9 mouse cellular contexts compared by ENCODE assay signal in the genomic region with DNA sequence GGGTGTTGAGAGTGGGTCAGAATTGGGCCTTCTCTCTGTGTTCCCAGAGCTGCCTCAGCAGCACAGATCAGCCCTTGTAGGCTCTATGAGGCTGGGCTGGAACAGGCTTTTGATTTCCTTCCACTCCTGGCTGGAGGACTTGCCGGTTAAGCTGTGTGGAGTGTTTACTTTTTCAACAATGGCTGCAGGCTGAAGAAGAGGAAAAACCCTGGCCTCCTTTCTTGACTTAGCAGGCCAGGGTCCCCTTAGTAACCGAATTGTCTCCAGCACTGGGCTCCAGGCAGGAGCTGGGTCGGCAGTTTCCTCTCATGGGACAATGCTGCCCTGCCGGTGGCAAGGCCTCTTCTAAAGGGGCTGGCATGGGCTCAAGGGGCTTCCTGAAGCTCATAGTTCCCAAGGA.
DNase-seq lines count a peak whose midpoint lies in the region; ATAC-seq lines count a peak whose summit lies in the region.
"Had no signal": no experiment of that assay in that cellular context is flagged by ENCODE, and none has a peak within 500 bp of the region (broad histone marks: within the 10 kb centered on the region; RNA-seq: fewer than 3 reads in every experiment).

No protein-coding gene starts in this region.

- no peaks in the 10 kb centered on the region for H3K36me3 ChIP-seq in kidney, embryonic 14.5 days (ENCODE audit: control insufficient read depth, insufficient read depth, low read length)
- H3K36me3 ChIP-seq in heart, embryonic 11.5 days (ENCODE audit: control insufficient read depth, insufficient read depth, low read length) = no peaks in the 10 kb centered on the region

- WGBS in kidney, embryonic 14.5 days = 61% methylated on average over 4 of the region's 4 CpGs
- whole genome bisulfite sequencing in heart, embryonic 11.5 days (ENCODE audit: insufficient replicate concordance) = 52% methylated on average over 4 of the region's 4 CpGs

- no peak overlapping the region for H3K27ac ChIP-seq in kidney, embryonic 14.5 days (ENCODE audit: low read depth, low read length)
- H3K27ac ChIP-seq in heart, embryonic 11.5 days (ENCODE audit: low read depth, low read length) = peak overlapping the region; percentile 59; the same call in 1 of the 2 replicates

- intact Hi-C loops in left cerebral cortex, postnatal 25 days (cut with DNase I) = no loop called here

- H3K9me3 ChIP-seq in kidney, embryonic 14.5 days (ENCODE audit: control insufficient read depth, low read length) = no peaks in the 10 kb centered on the region
- no peaks in the 10 kb centered on the region for H3K9me3 ChIP-seq in heart, embryonic 11.5 days (replicated peaks; ENCODE audit: control insufficient read depth, low read length)
- H3K9me3 ChIP-seq: megakaryocyte, embryonic 14.5 days had no signal

- no peaks in the 10 kb centered on the region for H3K4me1 ChIP-seq in kidney, embryonic 14.5 days (ENCODE audit: control insufficient read depth, insufficient read depth, low read length)
- H3K4me1 ChIP-seq in heart, embryonic 11.5 days (ENCODE audit: control insufficient read depth, insufficient read depth, low read length) = 0 out of 2 replicates have a peak, but pooled peaks cover 2% of the 10 kb centered on the region

- no peak overlapping the region for H3K9ac ChIP-seq in kidney, embryonic 14.5 days (ENCODE audit: low read depth, low read length)
- H3K9ac ChIP-seq in heart, embryonic 11.5 days (ENCODE audit: low read depth, low read length) = no peak overlapping the region

- H3K4me2 ChIP-seq in kidney, embryonic 14.5 days (replicated peaks; ENCODE audit: low read depth, low read length) = no peak overlapping the region
- H3K4me2 ChIP-seq in heart, embryonic 11.5 days = no peak overlapping the region

- DNase-seq in kidney, postnatal 25 days = peak; percentile 43 to 50
- peak; percentile 31 to 60 for DNase-seq in left cerebral cortex, postnatal 25 days (ENCODE audit: low spot score in 2 of 2)
- DNase-seq in right cerebral cortex, adult 2 months (ENCODE audit: low spot score in 2 of 2) = peak; percentile 21 to 37
- no peak for DNase-seq in T-cell, adult 2 months (ENCODE audit: low spot score)
- no peak for DNase-seq in gastrocnemius, postnatal 4 days (ENCODE audit: low spot score in 2 of 2)

- no peak overlapping the region for H3K4me3 ChIP-seq in kidney, embryonic 14.5 days (ENCODE audit: low read length)
- no peak overlapping the region for H3K4me3 ChIP-seq in heart, embryonic 11.5 days (ENCODE audit: low read depth, low read length)
- H3K4me3 ChIP-seq: megakaryocyte, embryonic 14.5 days had no signal

- H3K27me3 ChIP-seq in kidney, embryonic 14.5 days (ENCODE audit: control insufficient read depth, insufficient read depth, low read length) = no peaks in the 10 kb centered on the region
- no peaks in the 10 kb centered on the region for H3K27me3 ChIP-seq in heart, embryonic 11.5 days (ENCODE audit: control insufficient read depth, insufficient read depth, low read length)
- H3K27me3 ChIP-seq: megakaryocyte, embryonic 14.5 days had no signal

- ATAC-seq in kidney, embryonic 14.5 days (ENCODE audit: low FRiP score, low TSS enrichment) = no peak
- no peak for ATAC-seq in heart, embryonic 11.5 days (replicated peaks; ENCODE audit: insufficient number of reproducible peaks, low FRiP score, low TSS enrichment)
- no peak for ATAC-seq in erythroid progenitor cell, adult 5-6 weeks (replicated peaks; ENCODE audit: low FRiP score, poor library complexity, severe bottlenecking)

Comparison
In these comparisons a context has a peak if more than half of its experiments do, and no peak if none do; other contexts are left out.
1. DNase-seq: peak in kidney, postnatal 25 days (2 of 2), left cerebral cortex, postnatal 25 days (2 of 2) and right cerebral cortex, adult 2 months (2 of 2); none in T-cell, adult 2 months (single experiment) and gastrocnemius, postnatal 4 days (0 of 2).